Mouse (Mus musculus): Measurements from ENCODE around the gene Olfr1206.

DNA sequence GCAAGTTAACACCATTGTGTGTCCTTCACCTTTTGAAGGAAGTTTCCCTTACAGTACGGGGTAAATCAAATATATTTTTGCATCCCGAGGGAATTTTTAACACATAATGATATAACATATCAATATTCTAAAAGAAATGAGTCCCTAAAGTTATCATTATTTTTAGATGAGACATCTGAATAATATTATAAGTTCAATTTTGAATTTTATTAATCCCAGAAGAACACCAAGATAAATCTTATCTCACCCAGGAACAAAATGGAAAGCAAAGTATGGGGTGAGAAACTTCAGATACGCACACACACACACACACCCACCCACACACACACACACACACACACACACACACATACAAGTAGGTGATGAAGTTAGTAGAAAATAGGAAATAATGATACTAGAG is 52.0 kb downstream of the Olfr1206 start, which contains the start of gene Olfr1209:
- TF ChIP-seq POLR2A (IDR thresholded peaks at IDR 0.05; ENCODE audit: borderline replicate concordance, insufficient read depth, low read length) (no peak), CTCF (IDR thresholded peaks at IDR 0.05; ENCODE audit: borderline replicate concordance, insufficient read depth, low read depth, low read length) (no peak)
